Mouse (Mus musculus): Measurements from ENCODE around the gene Slc25a39. TPM values are rescaled to one million over a fixed set of nuclear protein-coding genes. Genes with fewer than 3 reads are reported as not detected.

Gene Slc25a39
- polyA plus RNA-seq, 1 experiment from 2014 or later: 180 TPM

Small RNA genes within 50 kb of the gene (microRNA-seq; reads per million reads assigned to microRNA genes)
- gene Mir6930: not detected

Other genes starting within 250 kb of the Slc25a39 start
- gene Lsm12, start 222.7 kb downstream of the Slc25a39 start, polyA plus RNA-seq (2014; fragmentation: Nextera tagmentation; extraction: Ambion mirVana): 74.5 and 88.5 TPM in 2 replicates
- gene G6pc3, start 218.3 kb downstream of the Slc25a39 start, polyA plus RNA-seq (2014; fragmentation: Nextera tagmentation; extraction: Ambion mirVana): 39.8 and 41.9 TPM in 2 replicates
- 21.3 and 24.0 TPM in 2 replicates for gene Hdac5, start 177.8 kb downstream of the Slc25a39 start, polyA plus RNA-seq (2014; fragmentation: Nextera tagmentation; extraction: Ambion mirVana)
- gene BC030867, start 159.1 kb downstream of the Slc25a39 start, polyA plus RNA-seq (2014; fragmentation: Nextera tagmentation; extraction: Ambion mirVana): 26.9 and 27.8 TPM in 2 replicates
- gene Asb16, start 139.2 kb downstream of the Slc25a39 start, polyA plus RNA-seq (2014; fragmentation: Nextera tagmentation; extraction: Ambion mirVana): 0.13 and 0.33 TPM in 2 replicates
- gene Tmub2, start 123.0 kb downstream of the Slc25a39 start, polyA plus RNA-seq (2014; fragmentation: Nextera tagmentation; extraction: Ambion mirVana): 46.7 and 51.5 TPM in 2 replicates
- 20.0 and 22.1 TPM in 2 replicates for gene Atxn7l3, start 111.3 kb downstream of the Slc25a39 start, polyA plus RNA-seq (2014; fragmentation: Nextera tagmentation; extraction: Ambion mirVana)
- gene Ubtf, start 88.2 kb downstream of the Slc25a39 start, polyA plus RNA-seq (2014; fragmentation: Nextera tagmentation; extraction: Ambion mirVana): 87.0 and 91.4 TPM in 2 replicates
- 20.4 and 24.6 TPM in 2 replicates for gene Slc4a1, start 41.7 kb downstream of the Slc25a39 start, polyA plus RNA-seq (2014; fragmentation: Nextera tagmentation; extraction: Ambion mirVana)
- 0.57 and 1.0 TPM in 2 replicates for gene Rundc3a, start 14.5 kb downstream of the Slc25a39 start, polyA plus RNA-seq (2014; fragmentation: Nextera tagmentation; extraction: Ambion mirVana)
- 58.8 and 60.5 TPM in 2 replicates for gene Grn, start 22.4 kb upstream of the Slc25a39 start, polyA plus RNA-seq (2014; fragmentation: Nextera tagmentation; extraction: Ambion mirVana)
- 5.5 and 7.9 TPM in 2 replicates for gene Fam171a2, start 39.7 kb upstream of the Slc25a39 start, polyA plus RNA-seq (2014; fragmentation: Nextera tagmentation; extraction: Ambion mirVana)
- 3.4 and 4.4 TPM in 2 replicates for gene Itga2b, start 62.2 kb upstream of the Slc25a39 start, polyA plus RNA-seq (2014; fragmentation: Nextera tagmentation; extraction: Ambion mirVana)
- 52.9 and 55.0 TPM in 2 replicates for gene Gpatch8, start 148.4 kb upstream of the Slc25a39 start, polyA plus RNA-seq (2014; fragmentation: Nextera tagmentation; extraction: Ambion mirVana)
- gene Gm11627, start 171.5 kb upstream of the Slc25a39 start, polyA plus RNA-seq (2014; fragmentation: Nextera tagmentation; extraction: Ambion mirVana): 3.9 and 4.2 TPM in 2 replicates
- 57.2 and 57.4 TPM in 2 replicates for gene Fzd2, start 196.4 kb upstream of the Slc25a39 start, polyA plus RNA-seq (2014; fragmentation: Nextera tagmentation; extraction: Ambion mirVana)